Mouse (Mus musculus) kidney, adult 2 months (tissue): ENCODE data around the gene Tom1. TPM values are rescaled to one million over a fixed set of nuclear protein-coding genes. Genes with fewer than 3 reads are reported as not detected.

Source experiments
- DNase-seq: peaks from one replicate; pipeline ENCODE4 v3.0.0; 2021
- H3K27ac ChIP-seq: fragments of 200-500 bp; 2 replicates; pipeline ENCODE4 v1.5.1; 2012; ENCODE audit warnings: low read depth, low read length, control low read depth, inconsistent platforms; ENCODE audit not compliant: insufficient read depth
- H3K27me3 ChIP-seq: fragments of 200-500 bp; replicated peaks from 2 replicates; pipeline ENCODE4 v1.6.1; 2012; ENCODE audit warnings: mild to moderate bottlenecking, moderate library complexity, low read length, inconsistent platforms; ENCODE audit not compliant: control insufficient read depth, insufficient read depth
- H3K36me3 ChIP-seq: fragments of 200-500 bp; 2 replicates; pipeline ENCODE4 v1.6.1; 2012; ENCODE audit warnings: mild to moderate bottlenecking, moderate library complexity, low read length, inconsistent platforms; ENCODE audit not compliant: control insufficient read depth, insufficient read depth
- H3K4me1 ChIP-seq: fragments of 200-500 bp; 2 replicates; pipeline ENCODE4 v1.6.1; 2011; ENCODE audit warnings: low read length; ENCODE audit not compliant: control insufficient read depth, insufficient read depth
- H3K4me3 ChIP-seq: fragments of 200-500 bp; 2 replicates; pipeline ENCODE4 v1.5.1; 2011; ENCODE audit warnings: mild to moderate bottlenecking, low read depth, low read length, control low read depth; ENCODE audit not compliant: insufficient read depth
- CTCF ChIP-seq: fragments of 200-500 bp; conservative IDR thresholded peaks from 2 replicates; pipeline ENCODE4 v1.5.1; 2011; ENCODE audit warnings: low read depth, mild to moderate bottlenecking, control low read depth, low read length, moderate library complexity, mixed read lengths; ENCODE audit not compliant: insufficient read depth, insufficient read length
- POLR2A ChIP-seq: fragments of 200-500 bp; IDR thresholded peaks from one replicate; pipeline ENCODE4 v1.6.1; 2011; ENCODE audit warnings: low read depth, low read length, control low read depth
- WGBS: fragments of 180-500 bp; shearing (Covaris S2); methylation state at CpG from one replicate; pipeline ENCODE4 v1.1.7; 2018; 5-methylcytosine and 5-hydroxymethylcytosine counted together
- polyA plus RNA-seq: library from polyadenylated mRNA; depleted of rRNA; stranded (reverse); fragments of >200 nt; gene quantifications from 2 replicates; pipeline ENCODE4 v1.2.3, GENCODE M21; 2012; rRNA removed

Tom1 gene
- polyA plus RNA-seq, 1 experiment: 84.8 TPM

- Histone ChIP-seq H3K36me3 (no peaks in the 10 kb centered on the region), H3K4me3 (peak within 1 kb of the TSS; percentile 77), H3K27ac (peak within 1 kb of the TSS; percentile 65; the same call in 1 of the 2 replicates), H3K4me1 (0 out of 2 replicates have a peak, but pooled peaks cover 5% of the 10 kb centered on the region), H3K27me3 (no peaks in the 10 kb centered on the region)
- DNase-seq: peak; percentile 100
- WGBS: under 1% methylated on average over 59 of the region's 59 CpGs
- TF ChIP-seq POLR2A (peak; percentile 10), CTCF (no peak)
Observed at GRCm38 (mm10) chr8:75109236-75109967, 75.9 kb downstream of the Tom1 start, which contains the start of gene Mcm5. TSS of gene Mcm5 (plus strand) at chr8:75109569.

GRCm38 (mm10) chr8:75110093-75110492, 76.6 kb downstream of the Tom1 start:
- Histone ChIP-seq H3K27me3 (no peaks in the 10 kb centered on the region), H3K36me3 (no peaks in the 10 kb centered on the region), H3K4me3 (peak overlapping the region; percentile 62; the same call in 1 of the 2 replicates), H3K27ac (no peak overlapping the region), H3K4me1 (0 out of 2 replicates have a peak, but pooled peaks cover 5% of the 10 kb centered on the region)
- DNase-seq: no peak
- WGBS: 11% methylated on average over 13 of the region's 13 CpGs
- no peak for TF ChIP-seq POLR2A

DNA sequence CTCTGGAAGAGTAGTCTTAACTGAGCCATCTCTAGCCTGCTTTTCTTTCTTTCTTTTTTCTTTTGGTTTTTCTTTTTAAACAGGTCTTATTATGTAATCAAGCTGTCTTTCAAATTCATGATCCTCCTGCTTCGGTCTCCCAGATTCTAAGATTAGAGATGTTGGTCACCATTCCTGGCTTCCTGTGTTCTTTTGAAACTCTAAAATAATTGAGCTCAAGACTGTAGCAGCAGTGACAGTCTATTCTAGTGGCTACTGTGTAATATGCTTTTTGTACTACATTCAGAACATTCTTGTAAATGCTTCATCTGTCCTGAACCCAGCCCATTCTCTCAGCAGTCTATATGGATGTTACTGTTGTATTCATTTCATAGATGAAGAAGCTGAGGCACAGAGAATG, 85.0 kb downstream of the Tom1 start:
- no peak for DNase-seq
- H3K27ac ChIP-seq: no peak overlapping the region
- no peaks in the 10 kb centered on the region for H3K36me3 ChIP-seq
- no peak for TF ChIP-seq CTCF
- no peak for TF ChIP-seq POLR2A
- no peaks in the 10 kb centered on the region for H3K27me3 ChIP-seq
- no peak overlapping the region for H3K4me3 ChIP-seq
- WGBS: 92% methylated on average over 1 of the region's 1 CpGs
- no peaks in the 10 kb centered on the region for H3K4me1 ChIP-seq

DNA sequence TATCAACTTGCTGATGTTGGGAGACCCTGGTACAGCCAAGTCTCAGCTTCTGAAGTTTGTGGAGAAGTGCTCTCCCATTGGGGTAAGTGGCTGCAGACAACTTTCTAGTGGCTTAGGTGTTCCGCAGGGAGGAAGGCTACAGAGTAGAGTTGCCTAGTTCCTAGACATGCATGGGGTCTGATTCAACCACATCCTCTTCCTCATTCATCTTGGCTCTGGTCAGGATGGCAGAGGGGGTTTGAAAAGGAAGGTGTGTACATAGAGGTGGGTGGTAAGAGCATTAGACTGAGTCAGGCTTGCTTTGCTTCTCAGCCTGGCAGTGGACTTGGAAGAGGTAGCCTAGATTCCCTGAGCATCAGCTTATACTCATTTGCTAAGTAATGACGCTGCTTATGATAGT, 85.8 kb downstream of the Tom1 start:
- Histone ChIP-seq H3K27me3 (no peaks in the 10 kb centered on the region), H3K4me1 (no peaks in the 10 kb centered on the region), H3K27ac (no peak overlapping the region), H3K4me3 (no peak overlapping the region), H3K36me3 (no peaks in the 10 kb centered on the region)
- DNase-seq: no peak
- WGBS: 96% methylated on average over 2 of the region's 2 CpGs
- no peak for TF ChIP-seq CTCF
- no peak for TF ChIP-seq POLR2A

Other genes starting within 250 kb of the Tom1 start
- not detected in 2 replicates for gene Isx, start 160.5 kb upstream of the Tom1 start, polyA plus RNA-seq
- gene Hmgxb4, start 40.3 kb upstream of the Tom1 start, polyA plus RNA-seq: 13.3 and 13.7 TPM in 2 replicates
- 22.5 and 25.7 TPM in 2 replicates for gene Hmox1, start 59.9 kb downstream of the Tom1 start, polyA plus RNA-seq
- 5.7 and 6.0 TPM in 2 replicates for gene Mcm5, start 75.9 kb downstream of the Tom1 start, polyA plus RNA-seq
- 3.7 and 4.0 TPM in 2 replicates for gene Rasd2, start 180.2 kb downstream of the Tom1 start, polyA plus RNA-seq